Mouse (Mus musculus): ENCODE results near the gene Eif2b3. TPM values are rescaled to one million over a fixed set of nuclear protein-coding genes. Genes with fewer than 3 reads are reported as not detected.
A peak's percentile ranks its signal among the peaks of the same experiment; 100 is the strongest.

Gene Eif2b3
- polyA plus RNA-seq, 1 experiment from 2014 or later, result 42.1 TPM

- no peaks in the 10 kb centered on the region for H3K36me3 ChIP-seq (ENCODE audit: control insufficient read depth, insufficient read depth)
- no peak overlapping the region for H3K4me3 ChIP-seq (replicated peaks; ENCODE audit: low read length)
- H3K27ac ChIP-seq (ENCODE audit: low read length), result no peak overlapping the region
- ATAC-seq, result no peak
- 93% methylated on average over 7 of the region's 9 CpGs for WGBS
- peaks cover 20% of the 10 kb centered on the region for H3K4me1 ChIP-seq (replicated peaks; ENCODE audit: control insufficient read depth, insufficient read depth, low read length)
- H3K4me2 ChIP-seq (ENCODE audit: low read length), result no peak overlapping the region
- no peak overlapping the region for H3K9ac ChIP-seq (replicated peaks; ENCODE audit: low read depth, low read length)
- H3K9me3 ChIP-seq (ENCODE audit: control insufficient read depth, low read length), result no peaks in the 10 kb centered on the region
- H3K27me3 ChIP-seq (replicated peaks; ENCODE audit: control insufficient read depth, insufficient read depth, low read length), result no peaks in the 10 kb centered on the region
Observed at GRCm38 (mm10) chr4:117123546-117124217, 104.5 kb downstream of the Eif2b3 start.

GRCm38 (mm10) chr4:117124218-117124517, 105.0 kb downstream of the Eif2b3 start:
- Histone ChIP-seq H3K4me1 (replicated peaks; ENCODE audit: control insufficient read depth, insufficient read depth, low read length) (peaks cover 20% of the 10 kb centered on the region), H3K27me3 (replicated peaks; ENCODE audit: control insufficient read depth, insufficient read depth, low read length) (no peaks in the 10 kb centered on the region), H3K27ac (ENCODE audit: low read length) (no peak overlapping the region), H3K4me3 (replicated peaks; ENCODE audit: low read length) (no peak overlapping the region), H3K36me3 (ENCODE audit: control insufficient read depth, insufficient read depth) (no peaks in the 10 kb centered on the region), H3K9me3 (ENCODE audit: control insufficient read depth, low read length) (no peaks in the 10 kb centered on the region), H3K9ac (replicated peaks; ENCODE audit: low read depth, low read length) (no peak overlapping the region), H3K4me2 (ENCODE audit: low read length) (no peak overlapping the region)
- 82% methylated on average over 3 of the region's 3 CpGs for WGBS
- ATAC-seq, result no peak

- H3K27ac ChIP-seq (ENCODE audit: low read length), result peak overlapping the region; percentile 54
- ATAC-seq, result no peak
- WGBS, result 79% methylated on average over 14 of the region's 14 CpGs
- 0 out of 2 replicates have a peak overlapping the region, but pooled peaks have one; percentile 2 for H3K4me2 ChIP-seq (ENCODE audit: low read length)
- no peaks in the 10 kb centered on the region for H3K9me3 ChIP-seq (ENCODE audit: control insufficient read depth, low read length)
- no peaks in the 10 kb centered on the region for H3K36me3 ChIP-seq (ENCODE audit: control insufficient read depth, insufficient read depth)
- no peak overlapping the region for H3K4me3 ChIP-seq (replicated peaks; ENCODE audit: low read length)
- H3K27me3 ChIP-seq (replicated peaks; ENCODE audit: control insufficient read depth, insufficient read depth, low read length), result no peaks in the 10 kb centered on the region
- peak overlapping the region; percentile 22 for H3K9ac ChIP-seq (replicated peaks; ENCODE audit: low read depth, low read length)
- H3K4me1 ChIP-seq (replicated peaks; ENCODE audit: control insufficient read depth, insufficient read depth, low read length), result peaks cover 18% of the 10 kb centered on the region
Observed at GRCm38 (mm10) chr4:117124518-117125347, 105.5 kb downstream of the Eif2b3 start.

- Histone ChIP-seq H3K9ac (replicated peaks; ENCODE audit: low read depth, low read length) (peak within 1 kb of the TSS; percentile 22), H3K36me3 (ENCODE audit: control insufficient read depth, insufficient read depth) (no peaks in the 10 kb centered on the region), H3K27me3 (replicated peaks; ENCODE audit: control insufficient read depth, insufficient read depth, low read length) (no peaks in the 10 kb centered on the region), H3K4me1 (replicated peaks; ENCODE audit: control insufficient read depth, insufficient read depth, low read length) (peaks cover 14% of the 10 kb centered on the region), H3K4me3 (replicated peaks; ENCODE audit: low read length) (no peak within 1 kb of the TSS), H3K4me2 (ENCODE audit: low read length) (peak within 1 kb of the TSS; percentile 2; the same call in 1 of the 2 replicates), H3K27ac (ENCODE audit: low read length) (peak within 1 kb of the TSS; percentile 54), H3K9me3 (ENCODE audit: control insufficient read depth, low read length) (no peaks in the 10 kb centered on the region)
- WGBS, result 25% methylated on average over 8 of the region's 8 CpGs
- peak; percentile 52 for ATAC-seq
Observed at GRCm38 (mm10) chr4:117125348-117125909, 106.2 kb downstream of the Eif2b3 start, which contains the start of gene Btbd19. Gene Btbd19, minus strand, starts transcription at chr4:117125725.

GRCm38 (mm10) chr4:117125910-117126674, 106.9 kb downstream of the Eif2b3 start:
- Histone ChIP-seq H3K4me2 (ENCODE audit: low read length) (no peak overlapping the region), H3K27me3 (replicated peaks; ENCODE audit: control insufficient read depth, insufficient read depth, low read length) (no peaks in the 10 kb centered on the region), H3K9me3 (ENCODE audit: control insufficient read depth, low read length) (no peaks in the 10 kb centered on the region), H3K36me3 (ENCODE audit: control insufficient read depth, insufficient read depth) (no peaks in the 10 kb centered on the region), H3K27ac (ENCODE audit: low read length) (peak overlapping the region; percentile 54; the same call in 1 of the 2 replicates), H3K4me1 (replicated peaks; ENCODE audit: control insufficient read depth, insufficient read depth, low read length) (peaks cover 14% of the 10 kb centered on the region), H3K4me3 (replicated peaks; ENCODE audit: low read length) (no peak overlapping the region), H3K9ac (replicated peaks; ENCODE audit: low read depth, low read length) (peak overlapping the region; percentile 22; the same call in 1 of the 2 replicates)
- 52% methylated on average over 15 of the region's 15 CpGs for WGBS
- ATAC-seq, result peak; percentile 4; the same call in 1 of the 2 replicates

- peaks cover 17% of the 10 kb centered on the region for H3K4me1 ChIP-seq (replicated peaks; ENCODE audit: control insufficient read depth, insufficient read depth, low read length)
- H3K27me3 ChIP-seq (replicated peaks; ENCODE audit: control insufficient read depth, insufficient read depth, low read length), result no peaks in the 10 kb centered on the region
- WGBS, result 86% methylated on average over 9 of the region's 9 CpGs
- H3K27ac ChIP-seq (ENCODE audit: low read length), result peak within 1 kb of the TSS; percentile 54
- peak within 1 kb of the TSS; percentile 22 for H3K9ac ChIP-seq (replicated peaks; ENCODE audit: low read depth, low read length)
- H3K4me3 ChIP-seq (replicated peaks; ENCODE audit: low read length), result no peak within 1 kb of the TSS
- no peaks in the 10 kb centered on the region for H3K36me3 ChIP-seq (ENCODE audit: control insufficient read depth, insufficient read depth)
- H3K4me2 ChIP-seq (ENCODE audit: low read length), result no peak within 1 kb of the TSS
- no peaks in the 10 kb centered on the region for H3K9me3 ChIP-seq (ENCODE audit: control insufficient read depth, low read length)
- ATAC-seq, result no peak
Observed at GRCm38 (mm10) chr4:117126675-117127290, 107.6 kb downstream of the Eif2b3 start, which contains the start of gene Tctex1d4. Gene Tctex1d4, plus strand, starts transcription at chr4:117126794.

GRCm38 (mm10) chr4:117127991-117128686, 108.9 kb downstream of the Eif2b3 start:
- Histone ChIP-seq H3K9me3 (ENCODE audit: control insufficient read depth, low read length) (no peaks in the 10 kb centered on the region), H3K4me2 (ENCODE audit: low read length) (no peak overlapping the region), H3K4me3 (replicated peaks; ENCODE audit: low read length) (no peak overlapping the region), H3K27me3 (replicated peaks; ENCODE audit: control insufficient read depth, insufficient read depth, low read length) (no peaks in the 10 kb centered on the region), H3K36me3 (ENCODE audit: control insufficient read depth, insufficient read depth) (no peaks in the 10 kb centered on the region), H3K27ac (ENCODE audit: low read length) (no peak overlapping the region), H3K4me1 (replicated peaks; ENCODE audit: control insufficient read depth, insufficient read depth, low read length) (peaks cover 30% of the 10 kb centered on the region), H3K9ac (replicated peaks; ENCODE audit: low read depth, low read length) (no peak overlapping the region)
- 89% methylated on average over 33 of the region's 33 CpGs for WGBS
- no peak for ATAC-seq

- H3K9me3 ChIP-seq (ENCODE audit: control insufficient read depth, low read length), result no peaks in the 10 kb centered on the region
- 38% methylated on average over 6 of the region's 6 CpGs for WGBS
- no peak for ATAC-seq
- H3K4me1 ChIP-seq (replicated peaks; ENCODE audit: control insufficient read depth, insufficient read depth, low read length), result peaks cover 25% of the 10 kb centered on the region
- 0 out of 2 replicates have a peak, but pooled peaks cover 3% of the 10 kb centered on the region for H3K27me3 ChIP-seq (replicated peaks; ENCODE audit: control insufficient read depth, insufficient read depth, low read length)
- no peak overlapping the region for H3K9ac ChIP-seq (replicated peaks; ENCODE audit: low read depth, low read length)
- H3K4me3 ChIP-seq (replicated peaks; ENCODE audit: low read length), result no peak overlapping the region
- H3K36me3 ChIP-seq (ENCODE audit: control insufficient read depth, insufficient read depth), result no peaks in the 10 kb centered on the region
- no peak overlapping the region for H3K27ac ChIP-seq (ENCODE audit: low read length)
- H3K4me2 ChIP-seq (ENCODE audit: low read length), result no peak overlapping the region
Observed at GRCm38 (mm10) chr4:117130790-117131189, 111.6 kb downstream of the Eif2b3 start.

Measured in forebrain, embryonic 16.5 days (tissue).